Comparison of ENCODE assay signal across 8 mouse cellular contexts in the genomic region with DNA sequence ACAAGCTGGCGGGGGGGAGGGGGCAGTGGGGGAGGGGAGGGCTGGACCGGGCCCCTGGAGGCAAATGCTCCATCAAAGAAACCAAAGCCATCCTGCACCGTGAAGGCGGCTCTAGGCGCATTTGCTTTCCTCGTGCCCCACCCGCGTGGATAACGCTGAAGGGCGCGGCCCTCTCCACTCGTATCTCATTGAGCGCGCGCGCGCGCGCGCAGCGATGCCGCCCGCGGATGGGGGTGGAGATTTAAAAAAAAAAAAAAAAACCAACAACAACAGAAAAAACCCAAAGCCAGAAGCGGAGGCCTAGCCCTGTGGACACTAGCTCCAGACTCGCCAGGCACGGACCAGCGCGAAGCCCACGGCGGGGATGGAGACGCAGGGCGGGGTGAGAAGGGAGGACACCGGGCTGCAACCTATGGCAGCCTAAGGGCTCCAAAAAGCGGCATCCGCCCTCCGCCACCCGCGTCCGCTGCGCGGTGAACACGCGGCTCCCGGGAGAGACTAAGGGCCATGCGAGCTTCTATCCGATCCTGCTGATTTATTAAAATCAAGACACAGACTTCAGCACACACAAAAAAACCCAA. TPM values are rescaled to one million over a fixed set of nuclear protein-coding genes. Genes with fewer than 3 reads are reported as not detected.
A peak's percentile ranks its signal among the peaks of the same experiment; 100 is the strongest.
DNase-seq lines count a peak whose midpoint lies in the region; ATAC-seq and TF ChIP-seq lines count a peak whose summit lies in the region.

No protein-coding gene starts in this region.

- peak overlapping the region; percentile 89 for H3K4me3 ChIP-seq in forebrain, embryonic 10.5 days
- H3K4me3 ChIP-seq in hindbrain, embryonic 10.5 days = peak overlapping the region; percentile 100
- H3K4me3 ChIP-seq in lung, postnatal 0 days (ENCODE audit: low read depth, low read length) = peak overlapping the region; percentile 68

- no peak for TF ChIP-seq EP300 in lung, postnatal 0 days (IDR thresholded peaks at IDR 0.05)

- H3K9ac ChIP-seq in lung, postnatal 0 days (replicated peaks; ENCODE audit: low read depth) = peak overlapping the region; percentile 50

- ATAC-seq in lung, postnatal 0 days = no peak
- ATAC-seq in erythroid progenitor cell, adult 5-6 weeks (replicated peaks; ENCODE audit: low FRiP score, poor library complexity, severe bottlenecking) = no peak

- DNase-seq in ovary, postnatal 10 days (ENCODE audit: low spot score) = peak; percentile 22
- no peak for DNase-seq in ovary, adult 18-20 months (ENCODE audit: low spot score)
- DNase-seq in forebrain, embryonic 10.5 days (ENCODE audit: extremely low spot score, low spot score) = peak; percentile 58
- peak; percentile 59 for DNase-seq in hindbrain, embryonic 10.5 days (ENCODE audit: low spot score)
- DNase-seq in left cerebral cortex, adult 11 months (ENCODE audit: low spot score) = peak; percentile 42
- peak; percentile 37 for DNase-seq in lung, postnatal 0 days (ENCODE audit: low spot score)
- DNase-seq in right cerebral cortex, postnatal 10 days (ENCODE audit: low spot score in 2 of 2) = peak; percentile 83 to 85

- TF ChIP-seq CTCF in lung, postnatal 0 days (IDR thresholded peaks at IDR 0.05) = no peak

- H3K4me1 ChIP-seq in forebrain, embryonic 10.5 days = peaks cover 32% of the 10 kb centered on the region
- H3K4me1 ChIP-seq in hindbrain, embryonic 10.5 days (replicated peaks) = peaks cover 26% of the 10 kb centered on the region
- no peaks in the 10 kb centered on the region for H3K4me1 ChIP-seq in lung, postnatal 0 days (ENCODE audit: insufficient read depth, low read depth, low read length)

- peak overlapping the region; percentile 99 for H3K27ac ChIP-seq in forebrain, embryonic 10.5 days
- peak overlapping the region; percentile 99 for H3K27ac ChIP-seq in hindbrain, embryonic 10.5 days
- H3K27ac ChIP-seq in lung, postnatal 0 days (ENCODE audit: low read length) = peak overlapping the region; percentile 63

- H3K36me3 ChIP-seq in forebrain, embryonic 10.5 days (replicated peaks) = peaks cover 57% of the 10 kb centered on the region
- peaks cover 56% of the 10 kb centered on the region for H3K36me3 ChIP-seq in hindbrain, embryonic 10.5 days
- no peaks in the 10 kb centered on the region for H3K36me3 ChIP-seq in lung, postnatal 0 days (ENCODE audit: insufficient read depth, low read length)

- H3K4me2 ChIP-seq in lung, postnatal 0 days (replicated peaks; ENCODE audit: low read depth, low read length) = peak overlapping the region; percentile 87

- H3K27me3 ChIP-seq in forebrain, embryonic 10.5 days (ENCODE audit: poor library complexity, severe bottlenecking) = no peaks in the 10 kb centered on the region
- H3K27me3 ChIP-seq in hindbrain, embryonic 10.5 days (ENCODE audit: insufficient read depth, poor library complexity, severe bottlenecking) = no peaks in the 10 kb centered on the region
- no peaks in the 10 kb centered on the region for H3K27me3 ChIP-seq in lung, postnatal 0 days (replicated peaks; ENCODE audit: insufficient read depth, low read length)

- H3K9me3 ChIP-seq in forebrain, embryonic 10.5 days = no peaks in the 10 kb centered on the region
- no peaks in the 10 kb centered on the region for H3K9me3 ChIP-seq in hindbrain, embryonic 10.5 days
- no peaks in the 10 kb centered on the region for H3K9me3 ChIP-seq in lung, postnatal 0 days (ENCODE audit: low read length)

- WGBS in forebrain, embryonic 10.5 days = under 1% methylated on average over 47 of the region's 47 CpGs
- under 1% methylated on average over 47 of the region's 47 CpGs for WGBS in hindbrain, embryonic 10.5 days
- 2% methylated on average over 45 of the region's 47 CpGs for WGBS in lung, postnatal 0 days

RNA-seq across cellular contexts. Expression of gene Sox11, which starts 3.1 kb away (rescaled TPM):
- 256 and 262 TPM in 2 replicates for polyA plus RNA-seq in forebrain, embryonic 10.5 days (2016; fragmentation: Nextera tagmentation; extraction: Ambion mirVana)
- 295 and 388 TPM in 2 replicates for polyA plus RNA-seq in hindbrain, embryonic 10.5 days (2016; fragmentation: Nextera tagmentation; extraction: Ambion mirVana)
- 9.2 and 11.3 TPM in 2 replicates for polyA plus RNA-seq in lung, postnatal 0 days (2015; fragmentation: Nextera tagmentation; extraction: Ambion mirVana)
- not detected in 2 replicates for total RNA-seq in erythroid progenitor cell, adult 5-6 weeks (2015; ENCODE audit: low replicate concordance)
- total RNA-seq in erythroid progenitor cell, adult 5-6 weeks (2017; ENCODE audit: low replicate concordance) = not detected in 2 replicates

Comparison
In these comparisons a context has a peak if more than half of its experiments do, and no peak if none do; other contexts are left out.
1. RNA of gene Sox11, which starts 3.1 kb away (polyA plus RNA-seq): 295 to 388 TPM in hindbrain, embryonic 10.5 days and 256 to 262 TPM in forebrain, embryonic 10.5 days; 9.2 to 11.3 TPM in lung, postnatal 0 days; every median in the first group is over 10 times any median in the second.
2. Peak in every context shown above with its lines, with median percentiles within 50 percentile points of each other: H3K27ac ChIP-seq and H3K4me3 ChIP-seq.